Mouse (Mus musculus) neural tube, embryonic 10.5 days (tissue): ENCODE data around the gene 4930524B15Rik.
"Not testable (repeated sequence)": the region's sequence is repeated elsewhere in the genome, so short reads cannot be mapped to it uniquely, and the experiment has no call there.

Experiments used
- DNase-seq: peaks from one replicate; pipeline ENCODE4 v3.0.0-alpha.2; 2017; ENCODE audit warnings: low spot score; ENCODE audit errors: extremely low spot score

The 4930524B15Rik gene

GRCm38 (mm10) chr11:31983249-31983648 is 17.9 kb downstream of the 4930524B15Rik start:
- no peak for DNase-seq

GRCm38 (mm10) chr11:31984786-31985185 is 19.4 kb downstream of the 4930524B15Rik start:
- DNase-seq, result no peak

GRCm38 (mm10) chr11:31992535-31992934 is 27.1 kb downstream of the 4930524B15Rik start:
- no peak for DNase-seq

- no peak for DNase-seq
These were observed 34.3 kb downstream of the 4930524B15Rik start for GRCm38 (mm10) chr11:31999716-32000115.

GRCm38 (mm10) chr11:32000281-32000680 is 34.9 kb downstream of the 4930524B15Rik start, which contains the start of gene Nsg2:
Gene Nsg2, plus strand, starts transcription at chr11:32000463.
- peak; percentile 74 for DNase-seq

- peak; percentile 62 for DNase-seq
These were observed 36.0 kb downstream of the 4930524B15Rik start for GRCm38 (mm10) chr11:32001181-32001910.

GRCm38 (mm10) chr11:32002670-32003072 is 37.3 kb downstream of the 4930524B15Rik start:
- DNase-seq, result peak; percentile 53

- DNase-seq, result not testable (repeated sequence)
These were observed 42.7 kb downstream of the 4930524B15Rik start for GRCm38 (mm10) chr11:32008049-32008448.

GRCm38 (mm10) chr11:32008852-32009251 is 43.5 kb downstream of the 4930524B15Rik start:
- no peak for DNase-seq

- DNase-seq, result peak; percentile 55
These were observed 44.7 kb downstream of the 4930524B15Rik start for GRCm38 (mm10) chr11:32009961-32010662.

- DNase-seq, result no peak
These were observed 45.2 kb downstream of the 4930524B15Rik start for GRCm38 (mm10) chr11:32010663-32010970.

GRCm38 (mm10) chr11:32011867-32012603 is 46.6 kb downstream of the 4930524B15Rik start:
- no peak for DNase-seq

GRCm38 (mm10) chr11:32013014-32013427 is 47.6 kb downstream of the 4930524B15Rik start:
- no peak for DNase-seq

GRCm38 (mm10) chr11:32013561-32013960 is 48.2 kb downstream of the 4930524B15Rik start:
- no peak for DNase-seq

GRCm38 (mm10) chr11:32018201-32018600 is 52.8 kb downstream of the 4930524B15Rik start:
- no peak for DNase-seq

- DNase-seq, result no peak
These were observed 54.9 kb downstream of the 4930524B15Rik start for GRCm38 (mm10) chr11:32020031-32020965.

GRCm38 (mm10) chr11:32026634-32027033 is 61.2 kb downstream of the 4930524B15Rik start:
- no peak for DNase-seq

GRCm38 (mm10) chr11:32027474-32028342 is 62.3 kb downstream of the 4930524B15Rik start:
- no peak for DNase-seq

- DNase-seq, result no peak
These were observed 63.2 kb downstream of the 4930524B15Rik start for GRCm38 (mm10) chr11:32028605-32029004.
